Mouse (Mus musculus): Measurements from ENCODE around the gene Gm26938.

Gm26938 gene

DNA sequence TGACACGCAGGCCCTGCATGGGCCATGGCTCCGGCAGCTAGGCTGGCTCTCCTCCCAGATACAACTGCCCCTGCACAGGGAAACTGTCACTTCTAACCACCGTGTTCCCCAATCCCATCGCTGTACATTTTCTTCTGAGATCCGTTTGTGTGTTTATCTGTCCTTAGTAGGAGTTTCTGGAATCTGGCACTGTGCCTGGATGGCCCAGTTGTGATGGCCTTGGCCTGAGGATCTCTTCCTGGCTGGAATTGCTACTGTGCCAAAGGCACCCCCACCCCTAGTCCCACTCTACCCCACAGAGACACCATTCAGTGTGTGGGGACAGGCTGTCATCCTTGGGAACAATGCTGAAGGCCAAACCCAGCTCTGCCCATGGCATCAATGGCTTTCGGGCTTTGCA, 10.2 kb downstream of the Gm26938 start:
- no peak for DNase-seq (ENCODE audit: low spot score in 2 of 2)

DNA sequence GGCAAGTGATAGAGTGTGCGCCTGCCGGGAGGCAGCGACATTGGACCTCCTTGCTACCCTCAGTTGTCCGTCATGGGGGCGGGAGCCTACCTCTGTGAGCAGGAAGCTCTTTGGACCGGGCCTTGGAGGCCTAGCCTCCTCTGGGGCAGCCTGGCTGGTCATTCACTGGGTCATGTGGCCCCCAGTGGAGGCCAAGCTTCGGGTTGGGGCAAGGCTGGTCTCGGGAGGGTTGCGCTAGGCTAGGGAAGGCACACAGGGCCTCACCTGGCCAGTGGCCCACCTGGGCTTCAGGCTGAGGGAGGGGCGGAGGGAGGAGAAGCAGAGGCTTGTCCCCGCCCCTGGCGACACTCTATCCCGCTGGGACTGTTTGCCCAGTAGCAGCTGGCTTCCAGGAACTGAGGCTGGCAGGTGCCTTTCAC, 12.2 kb downstream of the Gm26938 start:
- peak; percentile 51 to 68 for DNase-seq (ENCODE audit: low spot score in 2 of 2)

DNA sequence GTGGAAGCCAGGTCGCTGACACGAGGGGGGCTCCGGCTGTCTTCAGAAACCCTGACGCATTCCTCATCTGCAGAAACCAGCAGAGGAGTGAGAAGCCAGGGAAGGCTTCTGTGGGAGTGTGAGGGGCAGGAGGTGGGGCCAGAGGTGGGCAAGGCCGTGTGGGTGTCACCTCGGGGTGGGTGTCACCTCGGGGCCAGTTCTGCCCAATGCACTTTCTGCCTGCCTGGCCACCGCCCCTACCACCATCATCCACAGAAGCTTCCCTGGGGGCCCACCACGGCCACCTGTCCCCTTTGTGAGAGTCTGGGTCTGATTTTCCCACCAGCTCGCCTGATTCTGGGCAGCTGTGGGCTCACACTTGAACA, 13.1 kb downstream of the Gm26938 start:
- DNase-seq (ENCODE audit: low spot score in 2 of 2), result no peak

DNA sequence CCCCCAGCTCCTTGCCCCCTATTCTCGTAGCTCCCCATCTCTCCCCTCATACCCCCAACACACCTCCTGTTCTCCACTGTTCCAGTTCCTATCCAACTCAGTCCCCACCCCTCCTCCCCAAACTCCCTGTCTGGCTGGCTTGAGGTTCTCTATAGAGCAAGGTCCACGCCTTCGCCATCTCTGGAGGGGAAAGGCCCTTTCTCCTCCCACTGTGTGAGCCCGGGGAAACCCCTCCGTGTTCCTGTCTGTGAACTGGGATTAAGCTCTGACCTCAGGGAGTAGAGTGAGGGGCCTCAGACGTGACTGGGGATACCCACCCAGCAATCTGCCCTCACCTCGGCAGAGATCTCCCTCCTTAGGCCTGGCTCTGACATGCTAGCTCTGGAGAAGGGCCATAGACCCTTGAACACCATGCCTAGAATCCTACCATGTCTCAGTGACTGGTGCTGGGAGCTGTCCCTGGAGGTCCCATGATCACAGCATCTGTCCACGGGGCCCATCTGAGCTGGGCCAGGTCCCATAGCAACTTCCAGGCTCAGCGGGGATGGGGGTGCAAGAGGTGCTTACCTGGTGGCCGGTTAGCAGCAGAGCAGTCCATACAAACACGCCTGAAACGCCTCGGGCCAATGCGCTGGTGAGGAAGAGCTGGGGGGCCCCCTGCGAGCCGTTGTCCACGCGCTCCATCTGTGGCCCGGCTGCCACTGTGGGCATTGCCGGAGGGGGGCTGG, 13.6 kb downstream of the Gm26938 start:
- no peak for DNase-seq (ENCODE audit: low spot score in 2 of 2)

GRCm38 (mm10) chr5:139811677-139812397, 14.4 kb downstream of the Gm26938 start:
- DNase-seq (ENCODE audit: low spot score in 2 of 2), result no peak

- DNase-seq (ENCODE audit: low spot score in 2 of 2), result no peak
Observed at GRCm38 (mm10) chr5:139809397-139809796, 16.8 kb downstream of the Gm26938 start.

DNA sequence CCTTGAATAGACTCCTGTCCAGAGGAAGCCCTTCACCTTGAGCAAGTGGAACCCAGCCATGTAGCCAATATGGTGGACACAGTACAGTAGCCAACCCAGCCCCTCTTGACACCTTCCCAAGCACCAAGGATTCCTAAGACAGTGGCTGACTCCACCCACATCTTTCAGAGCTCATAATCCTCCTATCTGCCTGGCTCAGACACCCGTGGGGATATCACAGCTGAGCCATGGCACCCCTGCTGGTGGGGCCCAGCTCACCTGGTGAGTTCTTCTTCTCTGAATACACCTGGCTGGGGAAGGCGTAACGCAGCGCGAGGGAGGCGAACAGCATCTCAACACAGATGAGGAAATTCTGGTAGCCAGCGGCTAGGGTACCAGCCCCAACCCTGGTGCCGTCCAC, 20.3 kb downstream of the Gm26938 start:
- DNase-seq (ENCODE audit: low spot score in 2 of 2), result no peak

DNA sequence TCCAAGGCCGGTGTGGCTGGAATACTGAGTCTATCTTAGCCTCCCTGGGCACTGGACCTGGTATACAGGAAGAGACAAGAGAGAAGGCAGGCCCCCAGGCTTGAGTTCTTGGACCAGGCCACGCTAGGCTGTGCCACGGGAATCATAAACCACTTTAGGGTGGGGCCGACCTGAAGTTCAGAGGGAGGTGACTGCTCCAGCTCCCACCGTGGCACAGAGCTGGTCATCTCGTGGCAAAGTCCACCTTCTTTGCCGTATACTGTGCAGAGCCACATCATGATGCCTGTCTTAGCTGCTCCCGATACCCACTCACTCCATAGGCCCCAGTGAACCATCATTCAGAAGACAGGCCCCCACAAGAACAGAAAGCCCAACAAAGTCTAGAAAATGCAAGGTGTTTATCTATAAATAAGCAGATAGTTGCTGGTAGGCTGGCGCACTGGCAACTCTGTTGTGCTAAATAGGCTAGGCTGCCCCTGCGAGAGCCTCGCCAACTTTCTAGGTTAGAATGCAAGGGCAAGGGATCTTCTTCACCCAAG, 21.6 kb downstream of the Gm26938 start:
- no peak for DNase-seq (ENCODE audit: low spot score in 2 of 2)

- DNase-seq (ENCODE audit: low spot score in 2 of 2), result no peak
Observed at GRCm38 (mm10) chr5:139804107-139804551, 22.1 kb downstream of the Gm26938 start.

GRCm38 (mm10) chr5:139803601-139804102, 22.6 kb downstream of the Gm26938 start:
- no peak for DNase-seq (ENCODE audit: low spot score in 2 of 2)

DNA sequence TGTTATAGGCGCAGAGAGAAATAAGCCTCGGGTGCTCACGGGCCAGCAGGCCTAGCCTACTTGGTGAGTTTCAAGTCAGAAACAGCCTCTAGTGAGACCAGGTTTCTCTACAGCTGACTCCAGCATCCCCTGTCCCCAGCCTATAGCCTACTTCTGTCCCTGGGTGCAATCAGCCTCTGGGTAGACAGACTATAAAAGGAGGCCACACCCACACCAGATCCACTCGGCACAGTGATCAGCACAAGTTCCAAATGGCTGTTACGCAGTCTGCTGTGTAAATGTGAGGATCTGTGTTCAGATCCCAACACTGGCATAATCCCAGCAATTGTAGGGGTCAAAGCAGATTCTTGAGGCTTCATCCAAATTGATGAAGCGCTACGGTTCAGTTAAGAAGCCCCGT, 23.0 kb downstream of the Gm26938 start:
- DNase-seq (ENCODE audit: low spot score in 2 of 2), result no peak

DNA sequence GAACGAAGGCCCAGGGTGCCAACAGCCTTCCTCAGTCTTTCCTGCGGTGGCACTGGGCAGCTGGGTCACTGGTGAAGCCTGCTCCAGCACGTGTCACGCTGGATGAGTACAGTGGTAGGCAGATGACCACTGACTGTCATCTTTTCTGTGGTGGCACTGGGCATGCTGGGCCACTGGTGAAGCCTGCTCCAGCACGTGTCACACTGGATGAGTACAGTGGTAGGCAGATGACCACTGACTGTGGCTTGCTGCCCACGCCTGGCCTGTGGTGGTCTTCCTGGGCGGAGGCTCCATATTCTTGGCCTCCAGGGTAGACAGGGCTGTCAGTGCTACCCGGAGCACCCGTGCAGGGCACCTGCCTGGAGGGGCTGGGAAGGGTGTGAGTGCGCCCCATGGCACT, 24.3 kb downstream of the Gm26938 start:
- no peak for DNase-seq (ENCODE audit: low spot score in 2 of 2)

DNA sequence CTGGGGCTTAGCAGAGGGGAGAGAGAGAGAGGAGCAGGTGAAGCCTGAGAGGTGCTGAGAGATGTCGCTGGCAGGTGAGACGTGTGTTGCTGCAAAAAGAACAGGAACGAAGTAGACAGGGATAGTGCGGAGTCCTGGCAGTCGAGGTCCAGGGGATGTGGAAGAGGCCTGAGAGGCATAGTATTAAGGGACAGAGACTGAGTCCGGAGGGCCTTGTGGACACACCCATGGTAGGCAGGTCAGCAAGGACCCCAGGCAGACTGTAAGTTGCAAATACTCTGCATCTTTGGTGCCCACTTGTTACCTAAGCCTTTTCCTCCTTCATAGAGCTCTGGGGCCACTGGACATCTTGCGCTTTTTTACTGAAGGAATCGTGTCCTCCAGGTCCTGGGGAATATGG, 25.0 kb downstream of the Gm26938 start:
- no peak for DNase-seq (ENCODE audit: low spot score in 2 of 2)

GRCm38 (mm10) chr5:139799801-139800590, 26.2 kb downstream of the Gm26938 start:
- DNase-seq (ENCODE audit: low spot score in 2 of 2), result no peak

DNA sequence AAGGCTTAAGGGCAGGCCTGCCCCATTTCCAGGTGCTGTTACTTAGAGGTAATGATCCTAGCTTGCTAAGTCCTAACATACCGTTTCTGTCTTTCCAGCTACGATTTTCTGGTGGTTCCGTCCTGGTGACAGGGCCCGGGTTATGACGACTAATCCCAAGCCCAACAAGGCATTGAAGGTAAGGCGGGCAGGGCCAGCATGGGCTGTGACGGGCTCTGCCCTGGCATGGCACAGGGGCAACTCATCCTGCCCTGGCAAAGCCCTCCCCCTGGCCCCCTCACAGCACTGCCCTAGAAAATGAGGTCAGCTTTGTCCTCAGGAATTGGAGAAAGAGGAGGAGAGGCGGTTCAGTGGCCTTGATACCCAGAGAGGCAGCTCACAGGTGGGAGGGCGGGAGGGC, 27.2 kb downstream of the Gm26938 start:
- DNase-seq (ENCODE audit: low spot score in 2 of 2), result no peak

GRCm38 (mm10) chr5:139798168-139798900, 27.9 kb downstream of the Gm26938 start:
- DNase-seq (ENCODE audit: low spot score in 2 of 2), result no peak

GRCm38 (mm10) chr5:139797473-139798167, 28.6 kb downstream of the Gm26938 start:
- peak; percentile 52 to 77 for DNase-seq (ENCODE audit: low spot score in 2 of 2)

DNA sequence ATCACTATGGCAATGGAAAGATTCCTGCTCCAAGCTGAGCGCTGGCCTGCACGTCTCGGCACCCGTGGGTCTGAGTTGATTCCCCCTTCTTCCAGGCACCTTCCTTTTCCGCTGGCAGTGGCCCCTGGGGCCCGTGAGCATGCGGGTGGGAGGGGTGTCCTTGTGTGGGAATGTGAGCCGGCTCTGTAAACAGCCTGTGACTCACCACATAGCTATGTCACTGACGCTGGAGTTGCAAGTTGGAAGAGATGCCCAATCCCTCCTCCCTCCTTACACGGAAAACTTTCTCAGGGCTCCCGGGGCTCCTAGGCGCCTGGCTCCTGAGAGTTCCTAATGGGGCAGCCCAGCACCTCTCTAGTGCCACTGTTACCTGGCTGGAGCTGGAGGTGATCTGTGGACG, 29.3 kb downstream of the Gm26938 start:
- peak; percentile 69 to 90 for DNase-seq (ENCODE audit: low spot score in 2 of 2)

DNA sequence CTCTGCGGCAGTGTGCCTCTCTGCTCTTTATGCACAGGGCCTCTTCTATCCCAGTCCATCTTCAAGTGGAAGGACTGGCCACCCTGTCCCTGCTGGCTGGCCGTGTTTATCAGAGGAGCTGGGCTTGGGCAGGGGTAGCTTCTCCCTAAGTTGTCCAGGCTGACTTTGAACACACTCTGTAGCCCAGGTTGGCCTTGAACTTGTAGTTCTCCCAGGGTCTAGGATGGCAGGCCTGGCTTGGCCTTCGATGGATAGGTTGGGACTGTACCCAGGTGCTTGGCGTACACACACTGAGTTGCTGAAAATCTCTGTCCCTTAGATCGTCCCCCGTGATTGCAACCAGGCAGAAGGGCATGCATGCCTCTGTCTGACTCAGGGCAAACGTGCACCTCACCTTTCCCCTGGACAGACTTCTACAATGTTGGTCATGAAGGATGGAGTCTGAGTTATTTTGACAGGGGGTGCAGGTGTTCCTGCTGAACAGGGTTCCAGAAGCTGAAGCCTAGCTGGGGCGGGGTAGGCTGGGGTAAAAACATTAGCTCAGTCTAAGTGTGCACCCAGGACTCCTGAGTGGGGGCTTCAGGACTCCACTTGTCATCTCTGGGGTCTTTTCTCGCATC, 30.1 kb downstream of the Gm26938 start:
- DNase-seq (ENCODE audit: low spot score in 2 of 2), result peak; percentile 43 to 72

GRCm38 (mm10) chr5:139794938-139795337, 31.3 kb downstream of the Gm26938 start:
- DNase-seq (ENCODE audit: low spot score in 2 of 2), result peak in 1 of 2 experiments; percentile 39

All from urinary bladder, adult 18-20 months (tissue).